Mouse (Mus musculus) cerebellum, adult (tissue): Measurements from ENCODE around the gene R3hdml.
"Not testable (repeated sequence)": the region's sequence is repeated elsewhere in the genome, so short reads cannot be mapped to it uniquely, and the experiment has no call there.

Experiments used
- ATAC-seq: cut with Nextera tagmentation; 2 replicates; pipeline ENCODE4 v1.9.2; 2017; ENCODE audit warnings: mild to moderate bottlenecking, moderate library complexity, mixed read lengths; ENCODE audit not compliant: insufficient number of reproducible peaks, low FRiP score, low TSS enrichment

R3hdml gene

GRCm38 (mm10) chr2:163492018-163492417, at the start of gene R3hdml:
TSS of gene R3hdml (plus strand) at chr2:163492318.
- ATAC-seq: no peak

GRCm38 (mm10) chr2:163443543-163443942, 48.6 kb upstream of the R3hdml start:
- peak; percentile 77; the same call in 1 of the 2 replicates for ATAC-seq

- ATAC-seq: no peak
Observed at GRCm38 (mm10) chr2:163444017-163444416, 48.1 kb upstream of the R3hdml start.

GRCm38 (mm10) chr2:163447375-163447774, 44.7 kb upstream of the R3hdml start:
- ATAC-seq: no peak

- no peak for ATAC-seq
Observed at GRCm38 (mm10) chr2:163449276-163449675, 42.8 kb upstream of the R3hdml start.

- ATAC-seq: 0 out of 2 replicates have a peak, but pooled peaks have one; percentile 56
Observed at GRCm38 (mm10) chr2:163450668-163451295, 41.3 kb upstream of the R3hdml start.

GRCm38 (mm10) chr2:163452738-163453137, 39.4 kb upstream of the R3hdml start:
- no peak for ATAC-seq

GRCm38 (mm10) chr2:163453378-163453777, 38.7 kb upstream of the R3hdml start:
- ATAC-seq: no peak

- ATAC-seq: peak; percentile 74
Observed at GRCm38 (mm10) chr2:163458539-163459265, 33.4 kb upstream of the R3hdml start.

- ATAC-seq: no peak
Observed at GRCm38 (mm10) chr2:163459380-163459779, 32.7 kb upstream of the R3hdml start.

GRCm38 (mm10) chr2:163460622-163461021, 31.5 kb upstream of the R3hdml start:
- no peak for ATAC-seq

GRCm38 (mm10) chr2:163461307-163461706, 30.8 kb upstream of the R3hdml start:
- not testable (repeated sequence) for ATAC-seq

GRCm38 (mm10) chr2:163462386-163462785, 29.7 kb upstream of the R3hdml start:
- no peak for ATAC-seq

- ATAC-seq: no peak
Observed at GRCm38 (mm10) chr2:163462801-163463200, 29.3 kb upstream of the R3hdml start.

GRCm38 (mm10) chr2:163463251-163463769, 28.8 kb upstream of the R3hdml start:
- ATAC-seq: no peak

- ATAC-seq: 0 out of 2 replicates have a peak, but pooled peaks have one; percentile 36
Observed at GRCm38 (mm10) chr2:163463998-163464397, 28.1 kb upstream of the R3hdml start.

GRCm38 (mm10) chr2:163464562-163464961, 27.6 kb upstream of the R3hdml start:
- ATAC-seq: no peak

GRCm38 (mm10) chr2:163466771-163467170, 25.3 kb upstream of the R3hdml start:
- ATAC-seq: no peak

GRCm38 (mm10) chr2:163467585-163467984, 24.5 kb upstream of the R3hdml start:
- ATAC-seq: no peak

GRCm38 (mm10) chr2:163468866-163469265, 23.3 kb upstream of the R3hdml start:
- no peak for ATAC-seq

- no peak for ATAC-seq
Observed at GRCm38 (mm10) chr2:163469711-163470110, 22.4 kb upstream of the R3hdml start.
